Mouse (Mus musculus) heart, embryonic 11.5 days (tissue): ENCODE measurements at regions not wholly inside any gene's neighbourhood (a gene's known extent, or its start where the extent isn't known, plus 50 kb on each side); places are given as distances from the start of the nearest gene placed in this dataset.
"Not testable (repeated sequence)": the region's sequence is repeated elsewhere in the genome, so short reads cannot be mapped to it uniquely, and the experiment has no call there.

Source experiments
- ATAC-seq: fragments of 200-750 bp; cut with Nextera tagmentation; replicated peaks from 2 replicates; pipeline ENCODE4 v1.8.0; 2017; ENCODE audit warnings: moderate library complexity; ENCODE audit not compliant: insufficient number of reproducible peaks, low FRiP score, low TSS enrichment
- H3K27ac ChIP-seq: fragments of 300-500 bp; sonication (generic); 2 replicates; pipeline ENCODE4 v1.5.1; 2014; ENCODE audit warnings: mild to moderate bottlenecking, low read depth, low read length
- H3K27me3 ChIP-seq: fragments of 300-500 bp; sonication (generic); 2 replicates; pipeline ENCODE4 v1.6.1; 2014; ENCODE audit warnings: mild to moderate bottlenecking, low read length, mixed read lengths; ENCODE audit not compliant: control insufficient read depth, insufficient read depth
- H3K36me3 ChIP-seq: fragments of 300-500 bp; sonication (generic); 2 replicates; pipeline ENCODE4 v1.6.1; 2014; ENCODE audit warnings: mild to moderate bottlenecking, low read length, moderate library complexity, mixed read lengths; ENCODE audit not compliant: control insufficient read depth, insufficient read depth
- H3K4me1 ChIP-seq: fragments of 300-500 bp; sonication (generic); 2 replicates; pipeline ENCODE4 v1.6.1; 2014; ENCODE audit warnings: low read length; ENCODE audit not compliant: control insufficient read depth, insufficient read depth
- H3K4me2 ChIP-seq: fragments of 300-500 bp; sonication (generic); 2 replicates; pipeline ENCODE4 v1.6.1; 2014; ENCODE audit warnings: mild to moderate bottlenecking, moderate library complexity
- H3K4me3 ChIP-seq: fragments of 300-500 bp; sonication (generic); 2 replicates; pipeline ENCODE4 v1.5.1; 2014; ENCODE audit warnings: low read depth, low read length
- H3K9ac ChIP-seq: fragments of 300-500 bp; sonication (generic); 2 replicates; pipeline ENCODE4 v1.6.1; 2014; ENCODE audit warnings: mild to moderate bottlenecking, low read depth, low read length, moderate library complexity
- H3K9me3 ChIP-seq: fragments of 300-500 bp; sonication (generic); replicated peaks from 2 replicates; pipeline ENCODE4 v1.6.1; 2016; ENCODE audit warnings: low read length; ENCODE audit not compliant: control insufficient read depth
- WGBS: fragments of 180-500 bp; shearing (Covaris S2); extraction: QIAGEN DNeasy Blood & Tissue Kit; methylation state at CpG from one replicate; pipeline ENCODE4 v1.1.7; 2014; ENCODE audit not compliant: insufficient replicate concordance; 5-methylcytosine and 5-hydroxymethylcytosine counted together

DNA sequence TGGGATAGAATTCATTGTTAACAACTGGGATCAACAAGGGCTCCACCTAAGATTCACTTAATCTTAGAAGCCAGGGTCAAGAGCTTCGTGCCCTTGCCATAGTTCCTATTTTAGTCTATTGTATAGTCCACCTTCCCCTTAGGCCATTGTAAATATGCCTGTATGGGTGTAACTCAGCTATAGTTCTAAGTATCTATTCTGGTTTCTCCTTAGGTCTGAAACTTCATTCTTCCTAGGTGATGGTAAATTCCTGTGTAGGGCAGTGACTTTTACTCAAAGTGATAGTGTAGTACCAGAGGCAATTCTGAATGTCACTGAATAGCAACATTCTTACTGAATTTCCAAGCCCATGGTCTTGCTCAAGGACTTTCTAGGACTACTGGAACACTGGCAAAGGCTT is 989.4 kb downstream of the Ankrd7 start:
- H3K9ac ChIP-seq, H3K27me3 ChIP-seq, H3K4me1 ChIP-seq, H3K4me3 ChIP-seq, H3K27ac ChIP-seq, H3K9me3 ChIP-seq, H3K36me3 ChIP-seq, ATAC-seq, H3K4me2 ChIP-seq: not testable (repeated sequence)
- 75% methylated on average over 1 of the region's 1 CpGs for WGBS

- H3K36me3 ChIP-seq, result no peaks in the 10 kb centered on the region
- 76% methylated on average over 2 of the region's 2 CpGs for WGBS
- H3K9ac ChIP-seq, result no peak overlapping the region
- ATAC-seq, result no peak
- H3K4me1 ChIP-seq, result no peaks in the 10 kb centered on the region
- H3K27me3 ChIP-seq, result no peaks in the 10 kb centered on the region
- H3K4me2 ChIP-seq, result no peak overlapping the region
- no peak overlapping the region for H3K4me3 ChIP-seq
- no peaks in the 10 kb centered on the region for H3K9me3 ChIP-seq
- H3K27ac ChIP-seq, result no peak overlapping the region
Observed at GRCm38 (mm10) chr6:19864101-19864500, 998.0 kb downstream of the Ankrd7 start.

DNA sequence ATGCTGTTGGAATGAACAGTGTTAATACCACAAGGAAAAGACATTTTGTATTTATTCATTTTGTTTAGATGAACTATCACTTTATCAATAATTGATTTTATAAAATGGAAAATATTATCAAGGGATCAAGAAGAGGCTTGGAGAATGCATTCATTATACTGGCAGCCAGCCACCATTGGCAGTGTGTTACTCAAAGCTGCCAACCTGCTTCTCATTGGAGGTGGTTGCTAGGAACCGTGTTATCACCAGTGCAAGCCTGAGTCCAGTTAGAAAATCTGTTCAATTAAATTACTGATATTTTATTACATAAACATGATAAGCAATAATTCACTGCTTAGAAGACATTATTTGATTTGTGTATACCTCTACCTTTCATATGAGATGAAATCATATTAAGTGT is 1003.6 kb downstream of the Ankrd7 start:
- Histone ChIP-seq H3K27me3 (no peaks in the 10 kb centered on the region), H3K9me3 (no peaks in the 10 kb centered on the region), H3K27ac (no peak overlapping the region), H3K36me3 (no peaks in the 10 kb centered on the region), H3K4me2 (no peak overlapping the region), H3K4me1 (no peaks in the 10 kb centered on the region), H3K9ac (no peak overlapping the region), H3K4me3 (no peak overlapping the region)
- ATAC-seq, result no peak
- WGBS, result 81% methylated on average over 1 of the region's 1 CpGs

GRCm38 (mm10) chr6:19911181-19911580 is 1045.1 kb downstream of the Ankrd7 start:
- no peak overlapping the region for H3K27ac ChIP-seq
- H3K9ac ChIP-seq, result no peak overlapping the region
- H3K9me3 ChIP-seq, result no peaks in the 10 kb centered on the region
- ATAC-seq, result no peak
- H3K36me3 ChIP-seq, result no peaks in the 10 kb centered on the region
- no peaks in the 10 kb centered on the region for H3K27me3 ChIP-seq
- no peak overlapping the region for H3K4me3 ChIP-seq
- H3K4me1 ChIP-seq, result no peaks in the 10 kb centered on the region
- H3K4me2 ChIP-seq, result no peak overlapping the region
- 71% methylated on average over 1 of the region's 1 CpGs for WGBS

- ATAC-seq, H3K4me2 ChIP-seq, H3K4me3 ChIP-seq, H3K36me3 ChIP-seq, H3K27ac ChIP-seq, H3K4me1 ChIP-seq, H3K9ac ChIP-seq, H3K9me3 ChIP-seq, H3K27me3 ChIP-seq: not testable (repeated sequence)
- 86% methylated on average over 4 of the region's 4 CpGs for WGBS
Observed at GRCm38 (mm10) chr6:19941784-19942183, 1075.7 kb downstream of the Ankrd7 start.

GRCm38 (mm10) chr6:19944334-19944733 is 1078.2 kb downstream of the Ankrd7 start:
- no peak overlapping the region for H3K4me2 ChIP-seq
- H3K9me3 ChIP-seq, result no peaks in the 10 kb centered on the region
- no peaks in the 10 kb centered on the region for H3K36me3 ChIP-seq
- H3K27me3 ChIP-seq, result no peaks in the 10 kb centered on the region
- no peak overlapping the region for H3K4me3 ChIP-seq
- no peaks in the 10 kb centered on the region for H3K4me1 ChIP-seq
- H3K9ac ChIP-seq, result no peak overlapping the region
- ATAC-seq, result no peak
- H3K27ac ChIP-seq, result no peak overlapping the region

DNA sequence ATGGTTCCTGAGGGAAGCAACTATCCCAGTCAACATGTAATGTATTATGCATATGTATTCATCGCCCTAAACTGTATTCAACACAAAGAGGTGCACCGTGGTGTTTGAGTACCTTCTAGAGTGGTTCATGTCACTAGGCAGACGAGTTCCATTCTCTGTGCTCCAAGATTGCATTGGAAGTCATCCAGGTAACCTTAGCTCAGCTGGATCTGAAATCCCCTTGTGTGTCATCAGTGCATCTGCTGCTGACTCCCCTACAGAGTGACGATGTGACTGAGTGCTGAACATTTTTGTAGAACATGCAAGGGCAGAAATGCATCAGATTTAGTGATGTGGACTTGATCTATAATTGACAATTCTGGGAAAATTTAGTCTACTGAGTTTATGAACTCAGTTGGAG is 1079.6 kb downstream of the Ankrd7 start:
- Histone ChIP-seq H3K27ac (no peak overlapping the region), H3K4me1 (no peaks in the 10 kb centered on the region), H3K27me3 (no peaks in the 10 kb centered on the region), H3K36me3 (no peaks in the 10 kb centered on the region), H3K4me2 (no peak overlapping the region), H3K9me3 (no peaks in the 10 kb centered on the region), H3K9ac (no peak overlapping the region), H3K4me3 (no peak overlapping the region)
- 68% methylated on average over 4 of the region's 4 CpGs for WGBS
- no peak for ATAC-seq

DNA sequence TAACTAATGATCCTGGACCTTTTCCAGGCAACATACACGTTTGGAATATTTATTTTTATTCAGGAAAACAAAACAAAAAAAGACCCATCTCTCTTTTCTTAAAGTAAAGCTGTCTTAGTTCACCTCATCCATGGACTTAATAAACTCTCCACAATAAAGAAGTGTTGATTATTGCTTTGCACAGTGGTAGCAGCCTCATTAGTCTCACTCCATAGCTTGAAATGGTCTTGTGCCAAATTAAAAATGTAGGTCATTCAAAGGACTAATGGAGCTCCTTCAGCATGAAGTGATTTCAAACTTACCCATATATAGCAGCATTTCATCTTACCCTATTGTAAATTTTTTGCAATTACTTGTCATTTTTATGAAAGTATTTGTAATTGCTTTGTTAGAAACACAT is 1109.8 kb downstream of the Ankrd7 start:
- no peaks in the 10 kb centered on the region for H3K4me1 ChIP-seq
- H3K9ac ChIP-seq, result no peak overlapping the region
- H3K27ac ChIP-seq, result no peak overlapping the region
- H3K9me3 ChIP-seq, result no peaks in the 10 kb centered on the region
- H3K4me3 ChIP-seq, result no peak overlapping the region
- H3K4me2 ChIP-seq, result no peak overlapping the region
- no peaks in the 10 kb centered on the region for H3K36me3 ChIP-seq
- H3K27me3 ChIP-seq, result no peaks in the 10 kb centered on the region
- 22% methylated on average over 1 of the region's 1 CpGs for WGBS
- ATAC-seq, result no peak

GRCm38 (mm10) chr6:19991829-19992228 is 1125.7 kb downstream of the Ankrd7 start:
- Histone ChIP-seq H3K4me3 (no peak overlapping the region), H3K9me3 (no peaks in the 10 kb centered on the region), H3K9ac (no peak overlapping the region), H3K36me3 (no peaks in the 10 kb centered on the region), H3K4me2 (no peak overlapping the region), H3K4me1 (no peaks in the 10 kb centered on the region), H3K27ac (no peak overlapping the region), H3K27me3 (no peaks in the 10 kb centered on the region)
- ATAC-seq, result no peak
- 27% methylated on average over 1 of the region's 1 CpGs for WGBS
